Mouse (Mus musculus) C2C12 (cell line): ENCODE measurements around the gene Rptor.

Experiments used
- CTCF ChIP-seq: IDR thresholded peaks from one replicate; pipeline ENCODE4 v1.5.1; 2011; ENCODE audit not compliant: control insufficient read depth, insufficient read depth, insufficient read length
- MAX ChIP-seq: IDR thresholded peaks from one replicate; pipeline ENCODE4 v1.6.1; 2011; ENCODE audit warnings: mild to moderate bottlenecking, control low read depth

GRCm38 (mm10) chr11:119918521-119918920 lies 315.8 kb downstream of the Rptor start:
- TF ChIP-seq MAX, result no peak
- TF ChIP-seq CTCF, result no peak
